Mouse (Mus musculus) retina, adult 2 months (tissue): ENCODE data around the gene Cdk1.

Experiments
- DNase-seq: peaks from one replicate; pipeline ENCODE4 v3.0.0-alpha.2; 2012; ENCODE audit warnings: low read depth, low spot score

The Cdk1 gene

GRCm38 (mm10) chr10:69348206-69348605 is 4.5 kb downstream of the Cdk1 start:
- DNase-seq = no peak

GRCm38 (mm10) chr10:69342328-69342727 is 10.4 kb downstream of the Cdk1 start:
- DNase-seq = no peak

GRCm38 (mm10) chr10:69341570-69342227 is 11.0 kb downstream of the Cdk1 start:
- no peak for DNase-seq

GRCm38 (mm10) chr10:69340001-69340400 is 12.7 kb downstream of the Cdk1 start:
- no peak for DNase-seq

GRCm38 (mm10) chr10:69336219-69336618 is 16.5 kb downstream of the Cdk1 start:
- no peak for DNase-seq

- no peak for DNase-seq
These were observed 17.1 kb downstream of the Cdk1 start for GRCm38 (mm10) chr10:69335611-69336010.

- DNase-seq = no peak
These were observed 17.6 kb downstream of the Cdk1 start for GRCm38 (mm10) chr10:69335195-69335536.

GRCm38 (mm10) chr10:69334271-69335194 is 18.2 kb downstream of the Cdk1 start:
- no peak for DNase-seq

GRCm38 (mm10) chr10:69333212-69333611 is 19.5 kb downstream of the Cdk1 start:
- DNase-seq = no peak

- DNase-seq = no peak
These were observed 21.5 kb downstream of the Cdk1 start for GRCm38 (mm10) chr10:69331231-69331630.

GRCm38 (mm10) chr10:69328656-69329046 is 24.1 kb downstream of the Cdk1 start:
- no peak for DNase-seq

GRCm38 (mm10) chr10:69328029-69328655 is 24.6 kb downstream of the Cdk1 start:
- no peak for DNase-seq

- DNase-seq = no peak
These were observed 25.4 kb downstream of the Cdk1 start for GRCm38 (mm10) chr10:69327362-69327761.

- no peak for DNase-seq
These were observed 26.3 kb downstream of the Cdk1 start for GRCm38 (mm10) chr10:69326433-69326832.

GRCm38 (mm10) chr10:69324816-69325215 is 27.9 kb downstream of the Cdk1 start:
- no peak for DNase-seq

- no peak for DNase-seq
These were observed 28.8 kb downstream of the Cdk1 start for GRCm38 (mm10) chr10:69323986-69324385.

- DNase-seq = no peak
These were observed 31.2 kb downstream of the Cdk1 start for GRCm38 (mm10) chr10:69321519-69322035.

GRCm38 (mm10) chr10:69320667-69321518 is 31.8 kb downstream of the Cdk1 start:
- peak; percentile 57 for DNase-seq

GRCm38 (mm10) chr10:69318514-69318913 is 34.2 kb downstream of the Cdk1 start:
- DNase-seq = no peak

GRCm38 (mm10) chr10:69313944-69314343 is 38.8 kb downstream of the Cdk1 start:
- DNase-seq = no peak

GRCm38 (mm10) chr10:69311867-69312266 is 40.9 kb downstream of the Cdk1 start:
- no peak for DNase-seq
